Mouse (Mus musculus) kidney, adult 2 months (tissue): ENCODE measurements around the gene Crtc2.

Experiments
- CTCF ChIP-seq: fragments of 200-500 bp; conservative IDR thresholded peaks from 2 replicates; pipeline ENCODE4 v1.5.1; 2011; ENCODE audit warnings: low read depth, mild to moderate bottlenecking, control low read depth, low read length, moderate library complexity, mixed read lengths; ENCODE audit not compliant: insufficient read depth, insufficient read length
- POLR2A ChIP-seq: fragments of 200-500 bp; IDR thresholded peaks from one replicate; pipeline ENCODE4 v1.6.1; 2011; ENCODE audit warnings: low read depth, low read length, control low read depth

DNA sequence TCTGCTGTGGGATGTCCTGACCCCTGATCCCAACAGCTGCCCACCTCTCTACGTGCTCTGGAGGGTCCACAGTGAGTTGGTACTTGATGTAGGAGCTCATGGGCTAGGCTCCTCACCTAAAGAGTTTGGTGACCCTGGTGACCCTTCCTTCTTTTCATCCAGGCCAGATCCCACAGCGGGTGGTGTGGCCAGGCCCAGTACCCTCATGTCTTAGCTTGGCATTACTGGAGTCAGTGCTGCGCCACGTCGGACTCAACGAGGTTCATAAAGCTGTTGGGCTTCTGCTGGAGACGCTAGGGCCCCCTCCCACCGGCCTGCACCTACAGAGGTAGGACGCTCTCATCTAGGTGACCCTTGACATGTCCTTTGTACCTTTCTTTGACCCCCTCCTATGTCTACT, 25.3 kb downstream of the Crtc2 start:
- TF ChIP-seq CTCF (no peak), POLR2A (no peak)
